Comparison of ENCODE assay signal across 20 mouse cellular contexts in the genomic region with DNA sequence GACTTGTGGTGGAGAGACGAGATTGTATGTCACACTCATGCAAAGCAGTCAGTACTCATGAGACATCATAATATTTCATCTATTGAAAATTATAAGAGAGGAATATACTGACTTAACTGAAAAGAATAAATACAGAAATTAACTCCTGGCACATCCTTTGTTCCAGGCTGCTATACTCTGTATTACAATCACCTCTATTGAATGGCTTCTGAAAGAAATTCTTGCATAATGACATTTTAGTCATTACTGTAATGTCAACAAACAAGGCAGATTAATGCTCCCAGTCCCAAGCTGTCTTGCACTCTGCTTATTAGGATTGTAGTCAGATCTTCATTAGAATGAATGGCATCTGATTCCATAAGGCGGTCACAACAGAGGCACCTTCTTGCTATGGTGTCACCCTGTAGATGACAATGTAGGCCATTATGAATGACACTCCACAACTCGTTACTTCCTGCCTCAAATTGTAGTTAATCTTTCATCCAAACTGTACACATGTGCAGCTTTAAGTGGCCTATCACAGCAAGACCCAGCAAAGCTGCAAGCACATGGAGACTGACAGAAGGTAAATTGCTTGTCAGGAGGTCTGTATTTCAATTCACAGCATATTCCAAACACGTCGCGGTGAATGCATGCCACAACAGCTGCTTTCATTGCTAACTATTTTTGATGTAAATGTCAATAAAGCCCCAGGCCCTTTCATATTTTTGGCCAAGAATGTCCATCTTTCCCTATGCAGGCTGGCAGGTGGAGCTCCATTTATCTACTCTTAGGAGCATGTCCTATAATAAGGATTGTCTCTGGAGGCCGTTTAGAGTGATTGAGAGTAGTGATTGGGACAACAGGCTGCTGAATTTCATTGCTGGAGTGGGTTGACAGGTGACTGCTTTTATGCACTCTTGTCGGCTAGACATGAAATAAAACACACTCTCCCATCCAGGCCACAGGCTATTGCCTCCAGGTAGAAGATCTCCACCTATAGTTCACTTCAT.
A peak's percentile ranks its signal among the peaks of the same experiment; 100 is the strongest.
DNase-seq lines count a peak whose midpoint lies in the region; ATAC-seq lines count a peak whose summit lies in the region.
"Had no signal": no experiment of that assay in that cellular context is flagged by ENCODE, and none has a peak within 500 bp of the region (broad histone marks: within the 10 kb centered on the region; RNA-seq: fewer than 3 reads in every experiment).

No protein-coding gene starts in this region.

- no peaks in the 10 kb centered on the region for H3K9me3 ChIP-seq in embryonic facial prominence, embryonic 12.5 days
- no peaks in the 10 kb centered on the region for H3K9me3 ChIP-seq in embryonic facial prominence, embryonic 10.5 days
- no peaks in the 10 kb centered on the region for H3K9me3 ChIP-seq in neural tube, embryonic 12.5 days
- no peaks in the 10 kb centered on the region for H3K9me3 ChIP-seq in midbrain, embryonic 16.5 days (replicated peaks; ENCODE audit: control insufficient read depth, low read length, poor library complexity, severe bottlenecking)
- H3K9me3 ChIP-seq: liver, embryonic 15.5 days had no signal

- DNase-seq in embryonic facial prominence, embryonic 10.5 days (ENCODE audit: low spot score) = no peak
- DNase-seq in neural tube, embryonic 10.5 days (ENCODE audit: extremely low spot score, low spot score) = no peak
- DNase-seq in gastrocnemius, adult 18-20 months (ENCODE audit: low spot score) = no peak
- no peak for DNase-seq in layer of hippocampus, postnatal 25 days (ENCODE audit: extremely low spot score in 1 of 2, low spot score in 1 of 2)
- DNase-seq in frontal cortex, postnatal 36 days (ENCODE audit: low spot score in 2 of 2) = no peak
- DNase-seq: adrenal gland, adult 8-10 months; cerebellum, adult 11 months; cerebellum, postnatal 36 days; gastrocnemius, adult 2 months; heart, postnatal 4 days; kidney, adult 11 months; kidney, postnatal 14 days; lung, postnatal 10 days; right cerebral cortex, postnatal 4 days; thymus, postnatal 25 days had no signal

- no peak overlapping the region for H3K9ac ChIP-seq in embryonic facial prominence, embryonic 12.5 days
- H3K9ac ChIP-seq in neural tube, embryonic 12.5 days = no peak overlapping the region
- no peak overlapping the region for H3K9ac ChIP-seq in midbrain, embryonic 16.5 days (ENCODE audit: low read depth, low read length)
- H3K9ac ChIP-seq: liver, embryonic 15.5 days had no signal

- ATAC-seq in embryonic facial prominence, embryonic 12.5 days (ENCODE audit: insufficient number of reproducible peaks, insufficient read depth, low FRiP score, low TSS enrichment) = peak; percentile 22; the same call in 1 of the 2 replicates
- ATAC-seq in neural tube, embryonic 12.5 days (ENCODE audit: low FRiP score, low read depth) = peak; percentile 33; the same call in 1 of the 2 replicates
- peak; percentile 76 for ATAC-seq in midbrain, embryonic 16.5 days

- no peaks in the 10 kb centered on the region for H3K27me3 ChIP-seq in embryonic facial prominence, embryonic 12.5 days
- no peaks in the 10 kb centered on the region for H3K27me3 ChIP-seq in embryonic facial prominence, embryonic 10.5 days (replicated peaks; ENCODE audit: low read depth, poor library complexity, severe bottlenecking)
- H3K27me3 ChIP-seq in neural tube, embryonic 12.5 days (replicated peaks) = no peaks in the 10 kb centered on the region
- H3K27me3 ChIP-seq in midbrain, embryonic 16.5 days (ENCODE audit: control insufficient read depth, insufficient read depth, low read depth, low read length) = no peaks in the 10 kb centered on the region
- H3K27me3 ChIP-seq: CH12.LX; liver, embryonic 15.5 days had no signal

- no peaks in the 10 kb centered on the region for H3K4me1 ChIP-seq in embryonic facial prominence, embryonic 12.5 days
- no peaks in the 10 kb centered on the region for H3K4me1 ChIP-seq in embryonic facial prominence, embryonic 10.5 days
- H3K4me1 ChIP-seq in neural tube, embryonic 12.5 days = no peaks in the 10 kb centered on the region
- H3K4me1 ChIP-seq in midbrain, embryonic 16.5 days (ENCODE audit: control insufficient read depth, insufficient read depth, low read length) = no peaks in the 10 kb centered on the region
- H3K4me1 ChIP-seq: liver, embryonic 15.5 days had no signal

- no peak overlapping the region for H3K27ac ChIP-seq in embryonic facial prominence, embryonic 12.5 days
- H3K27ac ChIP-seq in embryonic facial prominence, embryonic 10.5 days (replicated peaks) = no peak overlapping the region
- no peak overlapping the region for H3K27ac ChIP-seq in neural tube, embryonic 12.5 days
- H3K27ac ChIP-seq in midbrain, embryonic 16.5 days (ENCODE audit: low read length) = no peak overlapping the region
- H3K27ac ChIP-seq: gastrocnemius, adult 2 months; liver, embryonic 15.5 days had no signal

- no peak overlapping the region for H3K4me2 ChIP-seq in embryonic facial prominence, embryonic 12.5 days (replicated peaks)
- H3K4me2 ChIP-seq in neural tube, embryonic 12.5 days (replicated peaks) = no peak overlapping the region
- no peak overlapping the region for H3K4me2 ChIP-seq in midbrain, embryonic 16.5 days (ENCODE audit: low read length)
- H3K4me2 ChIP-seq: liver, embryonic 15.5 days had no signal

- H3K36me3 ChIP-seq in embryonic facial prominence, embryonic 12.5 days = no peaks in the 10 kb centered on the region
- no peaks in the 10 kb centered on the region for H3K36me3 ChIP-seq in embryonic facial prominence, embryonic 10.5 days (replicated peaks)
- no peaks in the 10 kb centered on the region for H3K36me3 ChIP-seq in neural tube, embryonic 12.5 days
- no peaks in the 10 kb centered on the region for H3K36me3 ChIP-seq in midbrain, embryonic 16.5 days (ENCODE audit: control insufficient read depth, insufficient read depth, low read length)
- H3K36me3 ChIP-seq: liver, embryonic 15.5 days had no signal

- no peak overlapping the region for H3K4me3 ChIP-seq in embryonic facial prominence, embryonic 12.5 days
- no peak overlapping the region for H3K4me3 ChIP-seq in embryonic facial prominence, embryonic 10.5 days
- no peak overlapping the region for H3K4me3 ChIP-seq in neural tube, embryonic 12.5 days
- no peak overlapping the region for H3K4me3 ChIP-seq in midbrain, embryonic 16.5 days (ENCODE audit: low read depth, low read length)
- H3K4me3 ChIP-seq: gastrocnemius, adult 2 months; liver, embryonic 15.5 days had no signal

- WGBS in embryonic facial prominence, embryonic 12.5 days = 73% methylated on average over 8 of the region's 8 CpGs
- WGBS in embryonic facial prominence, embryonic 10.5 days = 83% methylated on average over 8 of the region's 8 CpGs
- WGBS in neural tube, embryonic 12.5 days = 83% methylated on average over 8 of the region's 8 CpGs
- WGBS in midbrain, embryonic 16.5 days = 68% methylated on average over 8 of the region's 8 CpGs

Comparison
In these comparisons a context has a peak if more than half of its experiments do, and no peak if none do; other contexts are left out.
1. ATAC-seq: peak in every context shown above with its lines; median percentile 76 in midbrain, embryonic 16.5 days; 33 in neural tube, embryonic 12.5 days; 22 in embryonic facial prominence, embryonic 12.5 days.